Mouse (Mus musculus) liver, embryonic 14 days (tissue): ENCODE data around the gene Fam107a. TPM values are rescaled to one million over a fixed set of nuclear protein-coding genes. Genes with fewer than 3 reads are reported as not detected.

Source experiments
- polyA plus RNA-seq: library from polyadenylated mRNA; depleted of rRNA; stranded (reverse); fragments of >200 nt; gene quantifications from 2 replicates; pipeline ENCODE4 v1.2.3, GENCODE M21; 2012; rRNA removed

Gene Fam107a
- 0.05 and 0.08 TPM in 2 replicates for polyA plus RNA-seq

DNA sequence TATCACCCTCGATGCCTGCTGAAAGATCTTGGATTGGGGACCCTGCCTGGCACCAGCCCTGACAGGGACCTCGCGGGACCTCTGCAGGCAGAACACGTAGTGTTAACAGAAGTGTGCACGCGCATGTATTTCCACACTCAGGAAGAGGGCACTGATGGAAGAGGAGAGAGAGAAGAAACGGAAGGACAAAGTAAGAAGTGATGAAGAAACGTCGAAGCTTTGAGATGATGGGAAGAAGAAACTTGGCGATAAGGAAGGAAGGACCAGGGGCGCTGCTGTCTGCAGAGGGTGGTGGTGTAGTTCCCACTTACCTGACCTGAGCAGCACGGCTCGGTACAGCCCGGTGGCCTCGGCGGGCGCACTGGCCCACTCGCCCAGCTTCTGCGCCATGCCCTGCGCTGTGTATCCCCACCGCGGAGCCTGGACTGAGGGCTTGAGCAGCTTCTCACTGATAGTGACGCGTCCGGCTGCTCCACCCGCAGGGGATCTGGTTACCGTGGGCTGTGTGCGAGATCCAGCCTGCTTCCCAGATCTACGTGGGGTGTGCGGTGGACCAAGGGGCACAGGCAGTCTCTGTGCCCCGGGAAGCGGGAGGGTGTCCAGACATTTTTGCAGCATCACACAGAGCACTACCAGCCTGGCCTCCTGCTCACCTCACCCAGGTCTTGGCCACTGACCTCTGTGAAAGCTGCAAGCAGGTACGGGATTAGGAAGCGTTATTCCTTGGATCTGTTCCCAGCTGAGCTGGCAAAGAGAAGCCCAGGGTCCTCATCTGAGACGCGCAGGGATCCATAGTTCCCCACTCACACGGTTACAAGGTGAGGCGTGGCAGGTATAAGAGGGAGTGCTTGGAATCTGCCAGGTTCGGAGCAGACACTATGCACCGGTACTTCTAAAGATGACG is at the start of gene Fam107a:
Gene Fam107a (minus strand): TSS at position 830 of the 904 bp plus-strand sequence.

GRCm38 (mm10) chr14:8259166-8259565 is 58.7 kb downstream of the Fam107a start, which contains the start of gene Acox2:
Gene Acox2, minus strand, starts transcription at chr14:8259353.

Other genes starting within 250 kb of the Fam107a start
- gene Rpp14, start 237.7 kb downstream of the Fam107a start, polyA plus RNA-seq = 10.8 and 10.9 TPM in 2 replicates
- gene Pxk, start 219.8 kb downstream of the Fam107a start, polyA plus RNA-seq = 7.0 and 7.5 TPM in 2 replicates
- 84.3 and 86.3 TPM in 2 replicates for gene Pdhb, start 145.0 kb downstream of the Fam107a start, polyA plus RNA-seq
- 3.1 and 4.4 TPM in 2 replicates for gene Kctd6, start 103.9 kb downstream of the Fam107a start, polyA plus RNA-seq
- gene Acox2, start 58.7 kb downstream of the Fam107a start, polyA plus RNA-seq = 15.9 and 20.2 TPM in 2 replicates
- not detected in 2 replicates for gene Oit1, start 60.7 kb upstream of the Fam107a start, polyA plus RNA-seq